Mouse (Mus musculus) liver, embryonic 16.5 days (tissue): Measurements from ENCODE around the gene Sesn3. TPM values are rescaled to one million over a fixed set of nuclear protein-coding genes. Genes with fewer than 3 reads are reported as not detected.
A peak's percentile ranks its signal among the peaks of the same experiment; 100 is the strongest.
"Not testable (repeated sequence)": the region's sequence is repeated elsewhere in the genome, so short reads cannot be mapped to it uniquely, and the experiment has no call there.

ENCODE experiments used
- ATAC-seq: fragments of 200-750 bp; cut with Nextera tagmentation; 2 replicates; pipeline ENCODE4 v1.8.0; 2017; ENCODE audit warnings: low read depth, mild to moderate bottlenecking, moderate number of reproducible peaks, moderate library complexity
- H3K27ac ChIP-seq: fragments of 300-500 bp; sonication (generic); 2 replicates; pipeline ENCODE4 v1.5.1; 2014; ENCODE audit warnings: mild to moderate bottlenecking, low read length
- H3K27me3 ChIP-seq: fragments of 300-500 bp; sonication (generic); 2 replicates; pipeline ENCODE4 v1.6.1; 2014; ENCODE audit warnings: low read depth, low read length, mixed read lengths; ENCODE audit not compliant: control insufficient read depth, insufficient read depth
- H3K36me3 ChIP-seq: fragments of 300-500 bp; sonication (generic); 2 replicates; pipeline ENCODE4 v1.6.1; 2014; ENCODE audit warnings: mild to moderate bottlenecking; ENCODE audit not compliant: control insufficient read depth, insufficient read depth
- H3K4me1 ChIP-seq: fragments of 300-500 bp; sonication (generic); 2 replicates; pipeline ENCODE4 v1.6.1; 2014; ENCODE audit warnings: low read depth, low read length, mixed read lengths; ENCODE audit not compliant: control insufficient read depth
- H3K4me2 ChIP-seq: fragments of 300-500 bp; sonication (generic); 2 replicates; pipeline ENCODE4 v1.6.1; 2014; ENCODE audit warnings: low read depth, low read length, mixed read lengths
- H3K4me3 ChIP-seq: fragments of 300-500 bp; sonication (generic); 2 replicates; pipeline ENCODE4 v1.5.1; 2014; ENCODE audit warnings: low read depth, mild to moderate bottlenecking, low read length
- H3K9ac ChIP-seq: fragments of 300-500 bp; sonication (generic); 2 replicates; pipeline ENCODE4 v1.6.1; 2014; ENCODE audit warnings: low read depth, low read length
- H3K9me3 ChIP-seq: fragments of 300-500 bp; sonication (generic); replicated peaks from 2 replicates; pipeline ENCODE4 v1.6.1; 2016; ENCODE audit warnings: low read length; ENCODE audit not compliant: control insufficient read depth
- WGBS: fragments of 180-500 bp; shearing (Covaris S2); extraction: QIAGEN DNeasy Blood & Tissue Kit; methylation state at CpG from one replicate; pipeline ENCODE4 v1.1.7; 2014; ENCODE audit not compliant: insufficient replicate concordance; 5-methylcytosine and 5-hydroxymethylcytosine counted together
- polyA plus RNA-seq: library from polyadenylated mRNA; unstranded; fragments of >200 nt; fragmentation: Nextera tagmentation; extraction: Ambion mirVana; gene quantifications from 2 replicates; pipeline ENCODE4 v1.2.1, GENCODE M21; 2015

The Sesn3 gene
- polyA plus RNA-seq, 1 experiment from 2014 or later: 1.5 TPM

- Histone ChIP-seq H3K4me3 (no peak overlapping the region), H3K9me3 (no peaks in the 10 kb centered on the region), H3K27me3 (no peaks in the 10 kb centered on the region), H3K27ac (no peak overlapping the region), H3K4me2 (no peak overlapping the region), H3K36me3 (no peaks in the 10 kb centered on the region), H3K9ac (no peak overlapping the region), H3K4me1 (no peaks in the 10 kb centered on the region)
- ATAC-seq: no peak
- 57% methylated on average over 4 of the region's 4 CpGs for WGBS
Observed at GRCm38 (mm10) chr9:14335829-14336228, 61.0 kb downstream of the Sesn3 start.

- ATAC-seq: no peak
- no peaks in the 10 kb centered on the region for H3K4me1 ChIP-seq
- H3K9me3 ChIP-seq: no peaks in the 10 kb centered on the region
- no peak overlapping the region for H3K4me2 ChIP-seq
- H3K36me3 ChIP-seq: no peaks in the 10 kb centered on the region
- no peaks in the 10 kb centered on the region for H3K27me3 ChIP-seq
- no peak overlapping the region for H3K4me3 ChIP-seq
- 49% methylated on average over 3 of the region's 3 CpGs for WGBS
- H3K9ac ChIP-seq: no peak overlapping the region
- H3K27ac ChIP-seq: no peak overlapping the region
Observed at GRCm38 (mm10) chr9:14336901-14337300, 62.0 kb downstream of the Sesn3 start.

GRCm38 (mm10) chr9:14338701-14339100 lies 63.8 kb downstream of the Sesn3 start:
- Histone ChIP-seq H3K9ac (no peak overlapping the region), H3K4me2 (no peak overlapping the region), H3K36me3 (no peaks in the 10 kb centered on the region), H3K9me3 (no peaks in the 10 kb centered on the region), H3K27ac (no peak overlapping the region), H3K27me3 (no peaks in the 10 kb centered on the region), H3K4me1 (no peaks in the 10 kb centered on the region), H3K4me3 (no peak overlapping the region)
- no peak for ATAC-seq
- 57% methylated on average over 3 of the region's 3 CpGs for whole genome bisulfite sequencing

- 51% methylated on average over 4 of the region's 4 CpGs for WGBS
- no peaks in the 10 kb centered on the region for H3K36me3 ChIP-seq
- H3K4me1 ChIP-seq: no peaks in the 10 kb centered on the region
- H3K9me3 ChIP-seq: no peaks in the 10 kb centered on the region
- H3K27ac ChIP-seq: no peak overlapping the region
- no peaks in the 10 kb centered on the region for H3K27me3 ChIP-seq
- no peak overlapping the region for H3K9ac ChIP-seq
- H3K4me2 ChIP-seq: no peak overlapping the region
- no peak overlapping the region for H3K4me3 ChIP-seq
- no peak for ATAC-seq
Observed at GRCm38 (mm10) chr9:14342041-14342668, 67.3 kb downstream of the Sesn3 start.

- not testable (repeated sequence) for H3K27me3 ChIP-seq, H3K4me2 ChIP-seq, H3K36me3 ChIP-seq, H3K9me3 ChIP-seq, H3K9ac ChIP-seq, H3K4me3 ChIP-seq, H3K4me1 ChIP-seq, ATAC-seq, H3K27ac ChIP-seq
- 74% methylated on average over 4 of the region's 4 CpGs for WGBS
Observed at GRCm38 (mm10) chr9:14345866-14346265, 71.0 kb downstream of the Sesn3 start.

GRCm38 (mm10) chr9:14348416-14348815 lies 73.5 kb downstream of the Sesn3 start:
- no peak overlapping the region for H3K9ac ChIP-seq
- WGBS: 30% methylated on average over 4 of the region's 4 CpGs
- H3K36me3 ChIP-seq: no peaks in the 10 kb centered on the region
- H3K9me3 ChIP-seq: no peaks in the 10 kb centered on the region
- peak; percentile 54; the same call in 1 of the 2 replicates for ATAC-seq
- no peak overlapping the region for H3K27ac ChIP-seq
- no peaks in the 10 kb centered on the region for H3K27me3 ChIP-seq
- H3K4me1 ChIP-seq: no peaks in the 10 kb centered on the region
- H3K4me3 ChIP-seq: no peak overlapping the region
- no peak overlapping the region for H3K4me2 ChIP-seq

GRCm38 (mm10) chr9:14349380-14349779 lies 74.5 kb downstream of the Sesn3 start:
- peaks cover 5% of the 10 kb centered on the region for H3K4me1 ChIP-seq
- no peaks in the 10 kb centered on the region for H3K27me3 ChIP-seq
- H3K9ac ChIP-seq: no peak overlapping the region
- H3K36me3 ChIP-seq: peaks cover 5% of the 10 kb centered on the region
- no peak overlapping the region for H3K4me2 ChIP-seq
- H3K4me3 ChIP-seq: no peak overlapping the region
- 70% methylated on average over 5 of the region's 5 CpGs for WGBS
- no peak for ATAC-seq
- no peak overlapping the region for H3K27ac ChIP-seq
- H3K9me3 ChIP-seq: no peaks in the 10 kb centered on the region

GRCm38 (mm10) chr9:14350787-14351186 lies 75.9 kb downstream of the Sesn3 start:
- H3K27me3 ChIP-seq: no peaks in the 10 kb centered on the region
- no peak for ATAC-seq
- H3K27ac ChIP-seq: no peak overlapping the region
- no peak overlapping the region for H3K4me3 ChIP-seq
- no peak overlapping the region for H3K9ac ChIP-seq
- H3K4me2 ChIP-seq: no peak overlapping the region
- WGBS: 47% methylated on average over 2 of the region's 2 CpGs
- H3K36me3 ChIP-seq: peaks cover 6% of the 10 kb centered on the region
- no peaks in the 10 kb centered on the region for H3K9me3 ChIP-seq
- peaks cover 15% of the 10 kb centered on the region for H3K4me1 ChIP-seq

- Histone ChIP-seq H3K27me3 (no peaks in the 10 kb centered on the region), H3K9ac (no peak overlapping the region), H3K4me1 (peaks cover 15% of the 10 kb centered on the region), H3K9me3 (no peaks in the 10 kb centered on the region), H3K27ac (no peak overlapping the region), H3K36me3 (peaks cover 19% of the 10 kb centered on the region), H3K4me3 (no peak overlapping the region), H3K4me2 (no peak overlapping the region)
- WGBS: 87% methylated on average over 1 of the region's 1 CpGs
- ATAC-seq: no peak
Observed at GRCm38 (mm10) chr9:14352337-14352736, 77.5 kb downstream of the Sesn3 start.
